Comparison of ENCODE assay signal across 11 mouse cellular contexts in the genomic region with DNA sequence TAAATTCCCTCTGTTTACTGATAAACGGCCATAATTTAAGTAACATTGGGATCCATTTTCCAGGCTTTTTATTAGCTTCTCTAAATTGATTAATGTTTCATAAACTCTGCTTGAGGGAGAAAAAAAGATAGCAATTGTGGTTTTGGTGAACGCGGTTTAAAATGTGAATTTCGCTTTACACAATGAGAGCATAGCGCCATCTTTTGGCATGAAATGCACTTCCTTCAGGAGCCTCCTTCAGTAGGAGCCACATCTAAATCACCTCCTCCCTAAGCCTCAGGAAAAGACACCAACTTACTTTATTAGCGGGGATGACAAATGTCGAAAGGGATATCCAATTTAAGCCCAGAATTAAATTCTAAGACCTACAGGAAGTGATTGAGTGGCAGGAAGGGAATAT.
DNase-seq lines count a peak whose midpoint lies in the region; ATAC-seq lines count a peak whose summit lies in the region.
"Had no signal": no experiment of that assay in that cellular context is flagged by ENCODE, and none has a peak within 500 bp of the region (broad histone marks: within the 10 kb centered on the region; RNA-seq: fewer than 3 reads in every experiment).

No protein-coding gene starts in this region.

- WGBS in midbrain, embryonic 11.5 days, result 28% methylated on average over 7 of the region's 7 CpGs
- WGBS in midbrain, embryonic 10.5 days, result 33% methylated on average over 7 of the region's 7 CpGs

- H3K4me3 ChIP-seq in midbrain, embryonic 11.5 days (ENCODE audit: low read depth, low read length), result no peak overlapping the region
- H3K4me3 ChIP-seq in midbrain, embryonic 10.5 days, result no peak overlapping the region
- H3K4me3 ChIP-seq: erythroblast, embryonic 14.5 days; limb, embryonic 15.5 days; stomach, embryonic 15.5 days had no signal

- H3K9me3 ChIP-seq in midbrain, embryonic 11.5 days (ENCODE audit: control insufficient read depth, low read length), result no peaks in the 10 kb centered on the region
- H3K9me3 ChIP-seq in midbrain, embryonic 10.5 days (replicated peaks), result no peaks in the 10 kb centered on the region
- H3K9me3 ChIP-seq: limb, embryonic 15.5 days; stomach, embryonic 15.5 days had no signal

- H3K4me2 ChIP-seq in midbrain, embryonic 11.5 days, result no peak overlapping the region
- H3K4me2 ChIP-seq: limb, embryonic 15.5 days; stomach, embryonic 15.5 days had no signal

- H3K9ac ChIP-seq in midbrain, embryonic 11.5 days (ENCODE audit: low read length), result no peak overlapping the region
- H3K9ac ChIP-seq: limb, embryonic 15.5 days; stomach, embryonic 15.5 days had no signal

- H3K4me1 ChIP-seq in midbrain, embryonic 11.5 days (ENCODE audit: control insufficient read depth, insufficient read depth, low read length), result no peaks in the 10 kb centered on the region
- no peaks in the 10 kb centered on the region for H3K4me1 ChIP-seq in midbrain, embryonic 10.5 days
- H3K4me1 ChIP-seq: limb, embryonic 15.5 days; stomach, embryonic 15.5 days had no signal

- ATAC-seq in cerebellum, adult (ENCODE audit: insufficient number of reproducible peaks, low FRiP score, low TSS enrichment), result no peak
- no peak for ATAC-seq in midbrain, embryonic 11.5 days (ENCODE audit: low FRiP score)

- no peaks in the 10 kb centered on the region for H3K36me3 ChIP-seq in midbrain, embryonic 11.5 days (ENCODE audit: control insufficient read depth, insufficient read depth, low read length)
- H3K36me3 ChIP-seq in midbrain, embryonic 10.5 days, result no peaks in the 10 kb centered on the region
- H3K36me3 ChIP-seq: limb, embryonic 15.5 days; stomach, embryonic 15.5 days had no signal

- DNase-seq in cerebellum, adult 9-10 months, result peak; percentile 9
- DNase-seq in midbrain, embryonic 11.5 days (ENCODE audit: low spot score, missing footprints), result peak; percentile 89
- DNase-seq in midbrain, embryonic 10.5 days (ENCODE audit: low spot score), result no peak
- peak; percentile 9 to 73 for DNase-seq in layer of hippocampus, adult 18-20 months (ENCODE audit: low spot score in 2 of 2)
- peak; percentile 14 for DNase-seq in right cerebral cortex, postnatal 14 days
- DNase-seq in spleen, postnatal 4 days (ENCODE audit: low spot score in 2 of 2), result no peak
- DNase-seq in lung, postnatal 14 days, result no peak

- H3K27ac ChIP-seq in midbrain, embryonic 11.5 days (ENCODE audit: low read depth, low read length), result no peak overlapping the region
- H3K27ac ChIP-seq in midbrain, embryonic 10.5 days (replicated peaks), result no peak overlapping the region
- H3K27ac ChIP-seq: limb, embryonic 15.5 days; stomach, embryonic 15.5 days had no signal

- H3K27me3 ChIP-seq in midbrain, embryonic 11.5 days (ENCODE audit: control insufficient read depth, insufficient read depth, low read length), result no peaks in the 10 kb centered on the region
- H3K27me3 ChIP-seq in midbrain, embryonic 10.5 days (ENCODE audit: low read depth, poor library complexity, severe bottlenecking), result no peaks in the 10 kb centered on the region
- H3K27me3 ChIP-seq: stomach, embryonic 15.5 days had no signal

Comparison
In these comparisons a context has a peak if more than half of its experiments do, and no peak if none do; other contexts are left out.
1. DNase-seq: peak in cerebellum, adult 9-10 months (single experiment), midbrain, embryonic 11.5 days (single experiment), layer of hippocampus, adult 18-20 months (2 of 2) and right cerebral cortex, postnatal 14 days (single experiment); none in midbrain, embryonic 10.5 days (single experiment), spleen, postnatal 4 days (0 of 2) and lung, postnatal 14 days (single experiment).